Mouse (Mus musculus) MEL (cell line): ENCODE results near the gene 1700034I23Rik. TPM values are rescaled to one million over a fixed set of nuclear protein-coding genes. Genes with fewer than 3 reads are reported as not detected.

Experiments
- DNase-seq: peaks from one replicate; pipeline ENCODE4 v3.0.0; 2011; ENCODE audit warnings: low read depth, low spot score
- H3K27ac ChIP-seq: 2 replicates; pipeline ENCODE4 v1.5.1; 2012; ENCODE audit warnings: low read depth, mild to moderate bottlenecking, control low read depth, low read length, moderate library complexity; ENCODE audit not compliant: control insufficient read depth
- H3K27me3 ChIP-seq, 2 experiments: fragments of 150-350 bp in 1 of 2; sonication (generic) in 1 of 2; 2 replicates each; pipeline ENCODE4 v1.6.1; 2012; ENCODE audit warnings: low read length in 2 of 2, mild to moderate bottlenecking in 2 of 2, improper control_type of control experiment in 1 of 2, moderate library complexity in 1 of 2; ENCODE audit not compliant: insufficient read depth in 2 of 2, control insufficient read depth in 1 of 2
- H3K36me3 ChIP-seq, 2 experiments: 2 replicates each; pipeline ENCODE4 v1.6.1; 2012 to 2014; ENCODE audit warnings: low read length in 2 of 2, improper control_type of control experiment in 1 of 2, inconsistent platforms in 1 of 2, mild to moderate bottlenecking in 1 of 2; ENCODE audit not compliant: insufficient read depth in 2 of 2, control insufficient read depth in 1 of 2
- H3K4me1 ChIP-seq, 2 experiments: fragments of 150-350 bp in 1 of 2; sonication (generic) in 1 of 2; 2 replicates each; pipeline ENCODE4 v1.6.1; 2012; ENCODE audit warnings: low read length in 2 of 2, improper control_type of control experiment in 1 of 2, mild to moderate bottlenecking in 1 of 2; ENCODE audit not compliant: insufficient read depth in 2 of 2, control insufficient read depth in 1 of 2
- H3K4me3 ChIP-seq, 2 experiments: fragments of 150-350 bp in 1 of 2; sonication (generic) in 1 of 2; 2 replicates each; pipeline ENCODE4 v1.5.1; 2012; ENCODE audit warnings: low read depth in 2 of 2, low read length in 2 of 2, mild to moderate bottlenecking in 2 of 2, moderate library complexity in 2 of 2, control low read depth in 1 of 2, improper control_type of control experiment in 1 of 2; ENCODE audit not compliant: control insufficient read depth in 1 of 2, insufficient read depth in 1 of 2
- H3K79me2 ChIP-seq: 2 replicates; pipeline ENCODE4 v1.6.1; 2012; ENCODE audit warnings: mild to moderate bottlenecking, low read length, moderate library complexity; ENCODE audit not compliant: control insufficient read depth, poor library complexity, insufficient read depth
- H3K9ac ChIP-seq: 2 replicates; pipeline ENCODE4 v1.6.1; 2012; ENCODE audit warnings: low read depth, mild to moderate bottlenecking, control low read depth, low read length, moderate library complexity; ENCODE audit not compliant: control insufficient read depth, poor library complexity, severe bottlenecking
- H3K9me3 ChIP-seq: fragments of 150-350 bp; sonication (generic); replicated peaks from 2 replicates; pipeline ENCODE4 v1.6.1; 2012; ENCODE audit warnings: mild to moderate bottlenecking, low read length, improper control_type of control experiment, moderate library complexity; ENCODE audit not compliant: insufficient read depth
- BHLHE40 ChIP-seq: IDR thresholded peaks from 2 replicates; pipeline ENCODE4 v1.6.1; 2012; ENCODE audit warnings: low read depth, mild to moderate bottlenecking, inconsistent platforms, low read length, improper control_type of control experiment, borderline replicate concordance
- CHD2 ChIP-seq: IDR thresholded peaks from 2 replicates; pipeline ENCODE4 v1.6.1; 2011; ENCODE audit warnings: low read length, improper control_type of control experiment
- CTCF ChIP-seq, 3 experiments: IDR thresholded peaks in 2 of 3; conservative IDR thresholded peaks in 1 of 3; 2 replicates each; pipeline ENCODE4 v1.5.1; 2011 to 2012; ENCODE audit warnings: low read length in 3 of 3, low read depth in 2 of 3, mild to moderate bottlenecking in 2 of 3, improper control_type of control experiment in 1 of 3, inconsistent platforms in 1 of 3, mixed read lengths in 1 of 3, moderate library complexity in 1 of 3; ENCODE audit not compliant: control insufficient read depth in 1 of 3, insufficient read depth in 1 of 3, poor library complexity in 1 of 3, severe bottlenecking in 1 of 3
- E2F4 ChIP-seq: IDR thresholded peaks from 2 replicates; pipeline ENCODE4 v1.6.1; 2011; ENCODE audit warnings: low read depth, low read length, improper control_type of control experiment, borderline replicate concordance
- ELF1 ChIP-seq: IDR thresholded peaks from 2 replicates; pipeline ENCODE4 v1.6.1; 2014; ENCODE audit warnings: low read depth, mild to moderate bottlenecking, inconsistent platforms, low read length, improper control_type of control experiment, moderate library complexity
- EP300 ChIP-seq, 2 experiments: IDR thresholded peaks; 2 replicates each; pipeline ENCODE4 v1.6.1; 2011; ENCODE audit warnings: improper control_type of control experiment in 2 of 2, low read length in 2 of 2, low read depth in 1 of 2, mild to moderate bottlenecking in 1 of 2
- GABPA ChIP-seq: IDR thresholded peaks from 2 replicates; pipeline ENCODE4 v1.6.1; 2012; ENCODE audit warnings: low read depth, mild to moderate bottlenecking, inconsistent platforms, low read length, improper control_type of control experiment, moderate library complexity
- GATA1 ChIP-seq: IDR thresholded peaks from 2 replicates; pipeline ENCODE4 v1.6.1; 2011; ENCODE audit warnings: low read depth, low read length, improper control_type of control experiment
- JUND ChIP-seq: IDR thresholded peaks from 2 replicates; pipeline ENCODE4 v1.6.1; 2011; ENCODE audit warnings: low read depth, mild to moderate bottlenecking, improper control_type of control experiment, low read length
- MAFK ChIP-seq: IDR thresholded peaks from 2 replicates; pipeline ENCODE4 v1.6.1; 2011; ENCODE audit warnings: low read depth, mild to moderate bottlenecking, low read length, improper control_type of control experiment, borderline replicate concordance
- MAX ChIP-seq: IDR thresholded peaks from 2 replicates; pipeline ENCODE4 v1.6.1; 2011; ENCODE audit warnings: low read length, improper control_type of control experiment
- MAZ ChIP-seq: IDR thresholded peaks from 2 replicates; pipeline ENCODE4 v1.6.1; 2012; ENCODE audit warnings: low read depth, mild to moderate bottlenecking, inconsistent platforms, low read length, improper control_type of control experiment
- MEF2A ChIP-seq: IDR thresholded peaks from 2 replicates; pipeline ENCODE4 v1.6.1; 2014; ENCODE audit warnings: low read depth, mild to moderate bottlenecking, inconsistent platforms, low read length, improper control_type of control experiment; ENCODE audit not compliant: poor library complexity, insufficient replicate concordance, severe bottlenecking; ENCODE audit errors: extremely low read depth
- MXI1 ChIP-seq: IDR thresholded peaks from 2 replicates; pipeline ENCODE4 v1.6.1; 2011; ENCODE audit warnings: mild to moderate bottlenecking, low read depth, low read length, improper control_type of control experiment
- MYB ChIP-seq: IDR thresholded peaks from 2 replicates; pipeline ENCODE4 v1.6.1; 2011; ENCODE audit warnings: mild to moderate bottlenecking, low read depth, low read length, improper control_type of control experiment
- NELFE ChIP-seq: IDR thresholded peaks from 2 replicates; pipeline ENCODE4 v1.6.1; 2011; ENCODE audit warnings: low read depth, low read length, improper control_type of control experiment
- NRF1 ChIP-seq: IDR thresholded peaks from 2 replicates; pipeline ENCODE4 v1.6.1; 2014; ENCODE audit warnings: low read depth, mild to moderate bottlenecking, inconsistent platforms, low read length, improper control_type of control experiment, moderate library complexity; ENCODE audit not compliant: poor library complexity, insufficient read depth, severe bottlenecking
- POLR2A ChIP-seq, 2 experiments: IDR thresholded peaks; 2 replicates each; pipeline ENCODE4 v1.6.1; 2011 to 2012; ENCODE audit warnings: low read length in 2 of 2, mild to moderate bottlenecking in 2 of 2, control low read depth in 1 of 2, improper control_type of control experiment in 1 of 2, low read depth in 1 of 2, moderate library complexity in 1 of 2; ENCODE audit not compliant: control insufficient read depth in 1 of 2, insufficient read depth in 1 of 2, poor library complexity in 1 of 2
- SIN3A ChIP-seq: IDR thresholded peaks from 2 replicates; pipeline ENCODE4 v1.6.1; 2012; ENCODE audit warnings: low read length, improper control_type of control experiment, inconsistent platforms
- SMC3 ChIP-seq: IDR thresholded peaks from 2 replicates; pipeline ENCODE4 v1.6.1; 2011; ENCODE audit warnings: low read depth, low read length, improper control_type of control experiment
- TAL1 ChIP-seq: IDR thresholded peaks from 2 replicates; pipeline ENCODE4 v1.6.1; 2012; ENCODE audit warnings: mild to moderate bottlenecking, inconsistent platforms, low read length, moderate library complexity, mixed read lengths
- TBP ChIP-seq: IDR thresholded peaks from 2 replicates; pipeline ENCODE4 v1.8.0; 2011; ENCODE audit warnings: low read depth, low read length, improper control_type of control experiment
- UBTF ChIP-seq: IDR thresholded peaks from 2 replicates; pipeline ENCODE4 v1.6.1; 2012; ENCODE audit warnings: low read depth, mild to moderate bottlenecking, inconsistent platforms, low read length, improper control_type of control experiment, moderate library complexity, borderline replicate concordance; ENCODE audit not compliant: insufficient read depth
- USF1 ChIP-seq: IDR thresholded peaks from 2 replicates; pipeline ENCODE4 v1.6.1; 2014; ENCODE audit warnings: low read depth, mild to moderate bottlenecking, inconsistent platforms, low read length, improper control_type of control experiment, moderate library complexity
- ZC3H11A ChIP-seq: IDR thresholded peaks from 2 replicates; pipeline ENCODE4 v1.6.1; 2012; ENCODE audit warnings: low read depth, mild to moderate bottlenecking, inconsistent platforms, low read length, improper control_type of control experiment
- ZKSCAN1 ChIP-seq: IDR thresholded peaks from 2 replicates; pipeline ENCODE4 v1.6.1; 2012; ENCODE audit warnings: low read depth, mild to moderate bottlenecking, inconsistent platforms, low read length, improper control_type of control experiment, moderate library complexity
- ZMIZ1 ChIP-seq: IDR thresholded peaks from 2 replicates; pipeline ENCODE4 v1.6.1; 2012; ENCODE audit warnings: low read depth, mild to moderate bottlenecking, inconsistent platforms, low read length, improper control_type of control experiment, moderate library complexity
- polyA plus RNA-seq, 2 experiments: library from polyadenylated mRNA; stranded (reverse) in 1 of 2; unstranded in 1 of 2; fragments of >175 nt in 1 of 2; fragments of >200 nt in 1 of 2; gene quantifications; 2 replicates each; pipeline versions ENCODE4 v1.2.1 to v1.2.4; 2012; ENCODE audit warnings: low replicate concordance in 2 of 2, low read depth in 1 of 2; ENCODE audit not compliant: insufficient read length in 2 of 2, insufficient read depth in 1 of 2, missing spikeins in 1 of 2
- total RNA-seq: library from RNA; depleted of rRNA; stranded (reverse); fragments of 300-350 nt; gene quantifications from 2 replicates; pipeline ENCODE4 v1.2.3, GENCODE M21; 2012

1700034I23Rik gene
- total and polyA plus RNA-seq, 3 experiments = not detected

DNA sequence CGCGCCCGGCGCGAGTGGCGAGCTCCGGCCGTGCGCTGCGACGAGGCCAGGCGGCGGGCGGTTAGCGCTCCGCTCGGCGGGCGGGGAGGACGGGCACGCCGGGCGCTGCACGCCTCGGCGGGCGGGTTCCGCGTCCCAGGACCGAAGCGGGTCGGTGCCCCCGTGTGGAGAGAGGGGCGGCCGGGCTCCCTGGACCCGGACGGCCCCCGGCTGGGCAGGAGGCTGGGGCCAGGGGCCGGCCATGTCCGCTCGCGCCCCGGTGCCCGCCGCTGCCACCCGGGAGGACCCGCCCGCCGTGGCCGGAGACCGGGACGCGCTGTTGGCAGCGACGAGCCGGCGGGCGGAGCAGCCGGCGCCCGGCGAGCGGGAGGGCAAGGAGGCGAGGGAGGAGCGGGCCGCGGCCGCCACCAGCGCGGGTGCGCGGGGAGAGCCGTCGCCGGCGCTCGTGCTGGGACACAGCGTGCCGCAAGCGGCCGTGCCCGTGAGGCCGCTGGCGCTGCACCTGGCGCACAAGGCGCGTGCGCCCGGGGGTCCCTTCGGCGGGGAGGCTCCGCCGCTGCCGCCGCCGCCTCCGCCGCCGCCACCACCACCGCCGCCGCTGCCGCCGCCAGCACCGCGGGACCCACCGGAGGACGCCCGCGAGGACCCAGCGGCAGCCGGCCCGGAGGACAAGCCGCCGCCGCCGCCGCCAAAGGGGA, 47.7 kb upstream of the 1700034I23Rik start:
- DNase-seq = no peak
- H3K36me3 ChIP-seq = peaks cover 0 to 31% of the 10 kb centered on the region in 2 experiments; a peak in 2 of 4 replicates
- no peaks in the 10 kb centered on the region for H3K9me3 ChIP-seq
- no peaks in the 10 kb centered on the region for H3K27me3 ChIP-seq
- TF ChIP-seq MAZ = no peak
- 0 out of 2 replicates have a peak, but pooled peaks have one; percentile 82 for TF ChIP-seq UBTF
- peak; percentile 44; the same call in 1 of the 2 replicates for TF ChIP-seq NRF1
- TF ChIP-seq, all 39 proteins: peak for 2
- Histone ChIP-seq H3K4me1 (peaks cover 11 to 21% of the 10 kb centered on the region in 2 experiments), H3K79me2 (peaks cover 22% of the 10 kb centered on the region), H3K27ac (peak overlapping the region; percentile 64), H3K9ac (peak overlapping the region; percentile 58), H3K4me3 (peak overlapping the region; percentile 73 to 89)

DNA sequence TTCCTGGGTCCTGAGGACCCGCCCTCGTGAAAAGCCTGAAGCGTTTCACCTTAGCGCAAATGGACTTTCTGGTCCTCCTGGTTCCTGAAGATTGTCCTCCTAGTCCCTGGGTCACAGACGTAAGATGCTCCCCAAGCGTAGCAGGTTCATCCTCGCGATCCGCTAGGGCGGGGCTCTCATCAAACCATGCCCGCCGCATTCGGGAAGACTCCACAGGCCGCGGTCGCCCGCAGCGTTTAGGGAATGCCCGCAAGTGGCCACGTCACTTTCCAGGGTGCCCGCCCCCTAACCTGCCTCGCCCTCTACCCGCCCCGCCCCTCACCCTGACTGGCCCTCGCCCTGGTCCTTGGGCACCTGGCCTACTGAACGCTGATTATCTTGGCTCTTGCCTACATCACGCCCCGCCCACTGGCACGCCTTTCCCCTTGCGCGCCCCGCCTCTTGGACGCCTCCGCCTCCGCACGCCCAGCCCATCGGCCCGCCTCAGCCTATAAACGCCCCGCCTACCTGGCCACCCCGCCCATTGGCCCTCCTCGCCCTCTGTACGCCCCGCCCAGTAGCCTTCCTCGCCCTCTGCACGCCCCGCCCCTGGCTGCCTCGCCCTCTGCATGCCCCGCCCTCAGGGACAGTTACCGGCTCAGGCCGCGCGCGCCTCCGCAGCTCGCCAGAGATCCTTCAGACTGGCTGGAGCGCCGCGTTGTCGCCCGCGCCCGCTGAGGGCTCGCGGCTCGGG, 47.0 kb upstream of the 1700034I23Rik start, which contains the start of gene Larp1b:
Larp1b (plus strand) TSS at position 659 of the 733 bp plus-strand sequence.
- peak within 1 kb of the TSS; percentile 64 for H3K27ac ChIP-seq
- H3K4me1 ChIP-seq = peaks cover 10 to 19% of the 10 kb centered on the region in 2 experiments
- H3K9ac ChIP-seq = peak within 1 kb of the TSS; percentile 58
- 0 out of 2 replicates have a peak, but pooled peaks have one; percentile 27 for TF ChIP-seq NRF1
- TF ChIP-seq CTCF (IDR thresholded peaks at IDR 0.05 in 2 of 3, conservative IDR thresholded peaks at IDR 0.05 in 1 of 3; ENCODE audit: control insufficient read depth in 1 of 3, insufficient read depth in 1 of 3, low read depth in 2 of 3, low read length in 3 of 3, poor library complexity in 1 of 3, severe bottlenecking in 1 of 3) = 0 out of 6 replicates have a peak, but pooled peaks of 1 of the 3 experiments have one; percentile 1
- TF ChIP-seq UBTF = no peak
- TF ChIP-seq MXI1 = peak; percentile 43; the same call in 1 of the 2 replicates
- TF ChIP-seq POLR2A (IDR thresholded peaks at IDR 0.05; ENCODE audit: control insufficient read depth in 1 of 2, insufficient read depth in 1 of 2, low read depth in 1 of 2, low read length in 2 of 2, poor library complexity in 1 of 2) = peak; percentile 80 to 81; a peak in 3 of 4 replicates
- no peak for TF ChIP-seq ZKSCAN1
- TF ChIP-seq BHLHE40 = no peak
- no peak for TF ChIP-seq CHD2
- 0 out of 2 replicates have a peak, but pooled peaks have one; percentile 15 for TF ChIP-seq ELF1
- TF ChIP-seq GATA1 = no peak
- no peak for TF ChIP-seq MEF2A
- TF ChIP-seq GABPA = no peak
- TF ChIP-seq USF1 = peak; percentile 37; the same call in 1 of the 2 replicates
- no peak for TF ChIP-seq E2F4
- no peak for TF ChIP-seq MYB
- peak; percentile 48; the same call in 1 of the 2 replicates for TF ChIP-seq SIN3A
- peak; percentile 75 for TF ChIP-seq ZMIZ1
- no peak for TF ChIP-seq SMC3
- no peak; the same call in 1 of the 2 replicates for TF ChIP-seq TBP
- no peak for TF ChIP-seq EP300 (IDR thresholded peaks at IDR 0.05; ENCODE audit: low read depth in 1 of 2, low read length in 2 of 2)
- no peak for TF ChIP-seq ZC3H11A
- peak; percentile 69 for TF ChIP-seq NELFE
- no peak for TF ChIP-seq TAL1
- TF ChIP-seq MAX = peak; percentile 16; the same call in 1 of the 2 replicates
- TF ChIP-seq JUND = no peak
- no peak for TF ChIP-seq MAFK

More for the DNA sequence above, 47.0 kb upstream of the 1700034I23Rik start, which contains the start of gene Larp1b:
- Histone ChIP-seq H3K36me3 (peaks cover 0 to 30% of the 10 kb centered on the region in 2 experiments; a peak in 2 of 4 replicates), H3K4me3 (peak within 1 kb of the TSS; percentile 73 to 89), H3K27me3 (no peaks in the 10 kb centered on the region), H3K9me3 (no peaks in the 10 kb centered on the region), H3K79me2 (peaks cover 20% of the 10 kb centered on the region)
- DNase-seq = peak; percentile 97
